Mouse (Mus musculus) liver, adult 2 months (tissue): ENCODE measurements around the gene S100a6.

ENCODE experiments used
- CTCF ChIP-seq: fragments of 200-500 bp; IDR thresholded peaks from 2 replicates; pipeline ENCODE4 v1.5.1; 2011; ENCODE audit warnings: low read depth, low read length, control low read depth
- POLR2A ChIP-seq: fragments of 200-500 bp; IDR thresholded peaks from 2 replicates; pipeline ENCODE4 v1.6.1; 2011; ENCODE audit warnings: low read length, control low read depth; ENCODE audit not compliant: insufficient read depth; ENCODE audit errors: extremely low read depth

- TF ChIP-seq POLR2A (no peak), CTCF (no peak)
Observed at GRCm38 (mm10) chr3:90614148-90614530, 1.5 kb downstream of the S100a6 start.
